Mouse (Mus musculus) stomach, postnatal 0 days (tissue): ENCODE data around the gene Skiv2l. TPM values are rescaled to one million over a fixed set of nuclear protein-coding genes. Genes with fewer than 3 reads are reported as not detected.

Source experiments
- ATAC-seq: fragments of 200-750 bp; cut with Nextera tagmentation; 2 replicates; pipeline ENCODE4 v1.8.0; 2017; ENCODE audit not compliant: low FRiP score, low TSS enrichment
- DNase-seq: peaks from one replicate; pipeline ENCODE4 v3.0.0-alpha.2; 2016; ENCODE audit warnings: low spot score
- H3K27ac ChIP-seq: fragments of 300-500 bp; sonication (generic); replicated peaks from 2 replicates; pipeline ENCODE4 v1.5.1; 2014; ENCODE audit warnings: mild to moderate bottlenecking, control low read depth
- H3K27me3 ChIP-seq: fragments of 300-500 bp; sonication (generic); 2 replicates; pipeline ENCODE4 v1.6.1; 2014; ENCODE audit warnings: low read length; ENCODE audit not compliant: control insufficient read depth, insufficient read depth
- H3K36me3 ChIP-seq: fragments of 300-500 bp; sonication (generic); 2 replicates; pipeline ENCODE4 v1.6.1; 2014; ENCODE audit warnings: low read length, mixed read lengths; ENCODE audit not compliant: control insufficient read depth, insufficient read depth
- H3K4me1 ChIP-seq: fragments of 300-500 bp; sonication (generic); replicated peaks from 2 replicates; pipeline ENCODE4 v1.6.1; 2014; ENCODE audit warnings: antibody characterized with exemption; ENCODE audit not compliant: control insufficient read depth, insufficient read depth
- H3K4me2 ChIP-seq: fragments of 300-500 bp; sonication (generic); replicated peaks from 2 replicates; pipeline ENCODE4 v1.6.1; 2014; ENCODE audit warnings: low read depth, mild to moderate bottlenecking, control low read depth, moderate library complexity
- H3K4me3 ChIP-seq: fragments of 300-500 bp; sonication (generic); 2 replicates; pipeline ENCODE4 v1.5.1; 2014; ENCODE audit warnings: low read depth, low read length, control low read depth
- H3K9ac ChIP-seq: fragments of 300-500 bp; sonication (generic); 2 replicates; pipeline ENCODE4 v1.6.1; 2014; ENCODE audit warnings: mild to moderate bottlenecking, low read length, control low read depth, mixed read lengths
- H3K9me3 ChIP-seq: fragments of 300-500 bp; sonication (generic); 2 replicates; pipeline ENCODE4 v1.6.1; 2016; ENCODE audit warnings: low read length; ENCODE audit not compliant: control insufficient read depth
- CTCF ChIP-seq: IDR thresholded peaks from 2 replicates; pipeline ENCODE4 v1.5.1; 2016; ENCODE audit warnings: antibody characterized with exemption, low read depth, mild to moderate bottlenecking, moderate library complexity
- EP300 ChIP-seq: optimal IDR thresholded peaks from 2 replicates; pipeline ENCODE3; 2016; ENCODE audit warnings: antibody characterized with exemption
- WGBS: fragments of 180-500 bp; shearing (Covaris S2); extraction: QIAGEN DNeasy Blood & Tissue Kit; methylation state at CpG from one replicate; pipeline ENCODE4 v1.1.7; 2014; 5-methylcytosine and 5-hydroxymethylcytosine counted together
- polyA plus RNA-seq: library from polyadenylated mRNA; unstranded; fragments of >200 nt; fragmentation: Nextera tagmentation; extraction: Ambion mirVana; gene quantifications from 2 replicates; pipeline ENCODE4 v1.2.1, GENCODE M21; 2015

Gene Skiv2l
- polyA plus RNA-seq, 1 experiment from 2014 or later: 22.5 TPM

GRCm38 (mm10) chr17:34881166-34881565 is 31.2 kb upstream of the Skiv2l start:
- no peak overlapping the region for H3K9ac ChIP-seq
- H3K36me3 ChIP-seq: no peaks in the 10 kb centered on the region
- no peaks in the 10 kb centered on the region for H3K27me3 ChIP-seq
- DNase-seq: no peak
- no peak for ATAC-seq
- no peak overlapping the region for H3K4me3 ChIP-seq
- H3K9me3 ChIP-seq: no peaks in the 10 kb centered on the region
- no peaks in the 10 kb centered on the region for H3K4me1 ChIP-seq
- TF ChIP-seq EP300 (no peak), CTCF (no peak)
- no peak overlapping the region for H3K4me2 ChIP-seq
- H3K27ac ChIP-seq: no peak overlapping the region

- Histone ChIP-seq H3K9me3 (no peaks in the 10 kb centered on the region), H3K4me2 (no peak within 1 kb of the TSS), H3K27me3 (no peaks in the 10 kb centered on the region), H3K4me3 (no peak within 1 kb of the TSS), H3K4me1 (no peaks in the 10 kb centered on the region), H3K36me3 (no peaks in the 10 kb centered on the region), H3K27ac (no peak within 1 kb of the TSS), H3K9ac (no peak within 1 kb of the TSS)
- no peak for ATAC-seq
- TF ChIP-seq CTCF: no peak
- TF ChIP-seq EP300: no peak
- 59% methylated on average over 11 of the region's 11 CpGs for WGBS
- DNase-seq: no peak
These were observed 29.4 kb upstream of the Skiv2l start, which contains the start of gene Zbtb12 for GRCm38 (mm10) chr17:34879336-34879879. TSS of gene Zbtb12 (plus strand) at chr17:34879483.

- Histone ChIP-seq H3K4me2 (no peak overlapping the region), H3K4me1 (no peaks in the 10 kb centered on the region), H3K27me3 (no peaks in the 10 kb centered on the region), H3K9me3 (no peaks in the 10 kb centered on the region), H3K9ac (no peak overlapping the region), H3K4me3 (no peak overlapping the region), H3K36me3 (no peaks in the 10 kb centered on the region), H3K27ac (no peak overlapping the region)
- WGBS: 77% methylated on average over 6 of the region's 6 CpGs
- no peak for ATAC-seq
- TF ChIP-seq EP300 (no peak), CTCF (no peak)
- DNase-seq: no peak
These were observed 24.3 kb upstream of the Skiv2l start for GRCm38 (mm10) chr17:34874321-34874720.

- DNase-seq: no peak
- 51% methylated on average over 7 of the region's 7 CpGs for WGBS
- Histone ChIP-seq H3K27me3 (no peaks in the 10 kb centered on the region), H3K27ac (no peak overlapping the region), H3K36me3 (no peaks in the 10 kb centered on the region), H3K4me3 (no peak overlapping the region), H3K4me2 (no peak overlapping the region), H3K4me1 (no peaks in the 10 kb centered on the region), H3K9me3 (no peaks in the 10 kb centered on the region), H3K9ac (no peak overlapping the region)
- TF ChIP-seq CTCF: no peak
- TF ChIP-seq EP300: no peak
- ATAC-seq: no peak
These were observed 16.0 kb upstream of the Skiv2l start for GRCm38 (mm10) chr17:34865981-34866380.

- H3K4me1 ChIP-seq: no peaks in the 10 kb centered on the region
- H3K27me3 ChIP-seq: no peaks in the 10 kb centered on the region
- H3K9me3 ChIP-seq: no peaks in the 10 kb centered on the region
- H3K4me3 ChIP-seq: no peak within 1 kb of the TSS
- H3K4me2 ChIP-seq: no peak within 1 kb of the TSS
- DNase-seq: no peak
- TF ChIP-seq CTCF: no peak
- TF ChIP-seq EP300: no peak
- ATAC-seq: peak; percentile 53; the same call in 1 of the 2 replicates
- no peak within 1 kb of the TSS; the same call in 1 of the 2 replicates for H3K9ac ChIP-seq
- no peaks in the 10 kb centered on the region for H3K36me3 ChIP-seq
- peak within 1 kb of the TSS; percentile 35; the same call in 1 of the 2 replicates for H3K27ac ChIP-seq
- 37% methylated on average over 8 of the region's 8 CpGs for WGBS
These were observed 12.5 kb upstream of the Skiv2l start, which contains the start of gene Cfb for GRCm38 (mm10) chr17:34862416-34863081. TSS of gene Cfb (minus strand) at chr17:34862518.
